Mouse (Mus musculus) right cerebral cortex, postnatal 14 days (tissue): Measurements from ENCODE around the gene Atpif1.
"Not testable (repeated sequence)": the region's sequence is repeated elsewhere in the genome, so short reads cannot be mapped to it uniquely, and the experiment has no call there.

Experiments used
- DNase-seq: peaks from one replicate; pipeline ENCODE4 v3.0.0; 2022

Gene Atpif1

GRCm38 (mm10) chr4:132490273-132491010 is 43.0 kb downstream of the Atpif1 start:
- no peak for DNase-seq

GRCm38 (mm10) chr4:132488976-132489375 is 44.5 kb downstream of the Atpif1 start:
- DNase-seq, result no peak

DNA sequence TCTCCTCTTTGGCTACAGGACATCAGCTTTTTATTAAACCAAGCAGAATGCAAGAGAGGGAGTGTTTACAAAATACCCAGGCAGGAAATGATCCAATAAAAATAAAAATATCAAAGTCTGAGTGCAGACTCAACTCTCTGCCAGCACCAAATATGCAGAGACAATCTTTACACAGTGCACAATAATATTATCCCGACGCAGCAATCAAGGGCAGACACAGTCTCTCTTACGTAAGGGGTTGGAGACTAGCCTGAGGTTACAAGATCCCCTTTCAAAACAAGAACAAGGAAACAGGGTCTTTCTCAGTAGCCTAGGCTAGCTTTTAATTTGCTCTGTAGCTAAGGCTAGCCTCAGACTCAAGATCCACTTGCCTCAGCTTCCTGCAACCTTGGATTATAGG is 44.9 kb downstream of the Atpif1 start:
- no peak for DNase-seq

DNA sequence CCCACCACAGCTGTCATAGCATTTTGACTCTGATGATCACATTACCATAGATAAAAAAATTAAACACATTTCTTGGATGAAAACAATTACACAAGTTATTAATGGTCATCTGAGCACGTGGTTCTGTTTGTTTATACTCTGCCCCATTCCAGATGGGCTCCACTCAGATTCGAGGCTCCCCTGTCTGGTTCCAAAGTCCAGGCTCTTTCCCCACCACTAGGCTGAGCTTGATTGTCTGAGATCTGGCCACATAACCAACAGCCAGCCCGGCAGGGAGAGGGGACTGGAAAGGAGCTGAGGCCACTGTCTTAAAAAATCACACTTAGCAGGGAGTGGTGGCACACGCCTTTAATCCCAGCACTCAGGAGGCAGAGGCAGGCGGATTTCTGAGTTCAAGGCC is 48.6 kb downstream of the Atpif1 start:
- DNase-seq, result no peak

DNA sequence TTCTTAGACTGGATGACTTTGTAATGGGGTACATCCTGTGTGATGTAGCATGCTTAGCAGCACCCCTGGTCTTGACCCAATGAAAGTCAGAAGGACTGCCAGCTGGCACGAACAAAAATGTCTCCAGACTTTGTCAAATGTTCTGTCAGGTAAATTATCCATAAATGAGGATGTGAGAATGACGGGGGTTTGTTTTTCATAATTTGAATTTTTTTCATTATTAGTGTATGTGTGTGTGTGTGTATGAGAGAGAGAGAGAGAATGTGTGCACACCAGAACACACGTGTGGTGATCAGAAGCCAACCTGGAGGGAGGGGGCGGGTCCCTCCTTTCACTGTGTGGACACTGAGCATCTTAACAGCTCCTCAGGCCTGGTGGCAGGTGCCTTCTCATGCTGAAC is 49.2 kb downstream of the Atpif1 start:
- no peak for DNase-seq

- DNase-seq, result no peak
Observed at GRCm38 (mm10) chr4:132482956-132483608, 50.4 kb downstream of the Atpif1 start.

GRCm38 (mm10) chr4:132482104-132482503 is 51.4 kb downstream of the Atpif1 start:
- not testable (repeated sequence) for DNase-seq
